Mouse (Mus musculus) kidney, embryonic 14.5 days (tissue): ENCODE measurements around the gene Wdr19. TPM values are rescaled to one million over a fixed set of nuclear protein-coding genes. Genes with fewer than 3 reads are reported as not detected.

Experiments used
- ATAC-seq: fragments of 200-750 bp; cut with Nextera tagmentation; 2 replicates; pipeline ENCODE4 v1.8.0; 2017; ENCODE audit warnings: moderate number of reproducible peaks, mild to moderate bottlenecking, moderate TSS enrichment, moderate library complexity; ENCODE audit not compliant: low FRiP score, low TSS enrichment
- H3K27ac ChIP-seq: fragments of 300-500 bp; sonication (generic); 2 replicates; pipeline ENCODE4 v1.5.1; 2014; ENCODE audit warnings: low read depth, mild to moderate bottlenecking, low read length, moderate library complexity, mixed read lengths
- H3K27me3 ChIP-seq: fragments of 300-500 bp; sonication (generic); 2 replicates; pipeline ENCODE4 v1.6.1; 2014; ENCODE audit warnings: mild to moderate bottlenecking, low read length; ENCODE audit not compliant: control insufficient read depth, insufficient read depth
- H3K36me3 ChIP-seq: fragments of 300-500 bp; sonication (generic); 2 replicates; pipeline ENCODE4 v1.6.1; 2014; ENCODE audit warnings: low read length, mixed read lengths; ENCODE audit not compliant: control insufficient read depth, insufficient read depth
- H3K4me1 ChIP-seq: fragments of 300-500 bp; sonication (generic); 2 replicates; pipeline ENCODE4 v1.6.1; 2014; ENCODE audit warnings: low read length, mixed read lengths; ENCODE audit not compliant: control insufficient read depth, insufficient read depth
- H3K4me2 ChIP-seq: fragments of 300-500 bp; sonication (generic); replicated peaks from 2 replicates; pipeline ENCODE4 v1.6.1; 2014; ENCODE audit warnings: low read depth, mild to moderate bottlenecking, low read length
- H3K4me3 ChIP-seq: fragments of 300-500 bp; sonication (generic); 2 replicates; pipeline ENCODE4 v1.5.1; 2014; ENCODE audit warnings: mild to moderate bottlenecking, low read length
- H3K9ac ChIP-seq: fragments of 300-500 bp; sonication (generic); 2 replicates; pipeline ENCODE4 v1.6.1; 2014; ENCODE audit warnings: low read depth, mild to moderate bottlenecking, low read length, moderate library complexity
- H3K9me3 ChIP-seq: fragments of 300-500 bp; sonication (generic); 2 replicates; pipeline ENCODE4 v1.6.1; 2016; ENCODE audit warnings: low read length; ENCODE audit not compliant: control insufficient read depth
- WGBS: fragments of 180-500 bp; shearing (Covaris S2); extraction: QIAGEN DNeasy Blood & Tissue Kit; methylation state at CpG from one replicate; pipeline ENCODE4 v1.1.7; 2014; 5-methylcytosine and 5-hydroxymethylcytosine counted together
- polyA plus RNA-seq: library from polyadenylated mRNA; unstranded; fragments of >200 nt; fragmentation: Nextera tagmentation; extraction: Ambion mirVana; gene quantifications from 2 replicates; pipeline ENCODE4 v1.2.1, GENCODE M21; 2014

The Wdr19 gene
- 8.7 and 15.8 TPM in 2 replicates for polyA plus RNA-seq

- peak; percentile 100 for ATAC-seq
- Histone ChIP-seq H3K36me3 (no peaks in the 10 kb centered on the region), H3K4me1 (peaks cover 8% of the 10 kb centered on the region; the same call in 1 of the 2 replicates), H3K9ac (peak within 1 kb of the TSS; percentile 69), H3K4me2 (peak within 1 kb of the TSS; percentile 68), H3K4me3 (peak within 1 kb of the TSS; percentile 56), H3K27me3 (no peaks in the 10 kb centered on the region), H3K9me3 (no peaks in the 10 kb centered on the region), H3K27ac (peak within 1 kb of the TSS; percentile 51; the same call in 1 of the 2 replicates)
- under 1% methylated on average over 37 of the region's 37 CpGs for WGBS
Observed at GRCm38 (mm10) chr5:65199346-65200128, at the start of gene Wdr19. Gene Wdr19, plus strand, starts transcription at chr5:65199696.

GRCm38 (mm10) chr5:65149706-65150105 lies 49.8 kb upstream of the Wdr19 start:
- 90% methylated on average over 6 of the region's 6 CpGs for WGBS
- Histone ChIP-seq H3K27me3 (no peaks in the 10 kb centered on the region), H3K36me3 (peaks cover 32% of the 10 kb centered on the region; the same call in 1 of the 2 replicates), H3K27ac (no peak overlapping the region), H3K4me3 (no peak overlapping the region), H3K9ac (no peak overlapping the region), H3K4me2 (no peak overlapping the region), H3K9me3 (no peaks in the 10 kb centered on the region), H3K4me1 (no peaks in the 10 kb centered on the region)
- no peak for ATAC-seq

GRCm38 (mm10) chr5:65150376-65150955 lies 49.0 kb upstream of the Wdr19 start:
- ATAC-seq: no peak
- Histone ChIP-seq H3K9ac (no peak overlapping the region), H3K9me3 (no peaks in the 10 kb centered on the region), H3K4me3 (no peak overlapping the region), H3K36me3 (peaks cover 26% of the 10 kb centered on the region; the same call in 1 of the 2 replicates), H3K27ac (no peak overlapping the region), H3K4me1 (no peaks in the 10 kb centered on the region), H3K4me2 (no peak overlapping the region), H3K27me3 (no peaks in the 10 kb centered on the region)
- 87% methylated on average over 8 of the region's 8 CpGs for WGBS

- H3K27ac ChIP-seq: no peak overlapping the region
- H3K27me3 ChIP-seq: no peaks in the 10 kb centered on the region
- H3K9ac ChIP-seq: no peak overlapping the region
- H3K36me3 ChIP-seq: peaks cover 24% of the 10 kb centered on the region; the same call in 1 of the 2 replicates
- 90% methylated on average over 3 of the region's 3 CpGs for WGBS
- H3K4me3 ChIP-seq: no peak overlapping the region
- ATAC-seq: no peak
- no peaks in the 10 kb centered on the region for H3K4me1 ChIP-seq
- no peaks in the 10 kb centered on the region for H3K9me3 ChIP-seq
- H3K4me2 ChIP-seq: no peak overlapping the region
Observed at GRCm38 (mm10) chr5:65151276-65151675, 48.2 kb upstream of the Wdr19 start.

- peaks cover 24% of the 10 kb centered on the region; the same call in 1 of the 2 replicates for H3K36me3 ChIP-seq
- no peaks in the 10 kb centered on the region for H3K9me3 ChIP-seq
- no peak for ATAC-seq
- no peak overlapping the region for H3K27ac ChIP-seq
- H3K4me3 ChIP-seq: no peak overlapping the region
- H3K27me3 ChIP-seq: no peaks in the 10 kb centered on the region
- WGBS: 86% methylated on average over 5 of the region's 5 CpGs
- no peak overlapping the region for H3K4me2 ChIP-seq
- H3K4me1 ChIP-seq: no peaks in the 10 kb centered on the region
- no peak overlapping the region for H3K9ac ChIP-seq
Observed at GRCm38 (mm10) chr5:65151767-65152166, 47.7 kb upstream of the Wdr19 start.

GRCm38 (mm10) chr5:65154287-65154686 lies 45.2 kb upstream of the Wdr19 start:
- H3K4me3 ChIP-seq: no peak overlapping the region
- no peak overlapping the region for H3K9ac ChIP-seq
- H3K27ac ChIP-seq: no peak overlapping the region
- no peak overlapping the region for H3K4me2 ChIP-seq
- no peaks in the 10 kb centered on the region; the same call in 1 of the 2 replicates for H3K4me1 ChIP-seq
- no peaks in the 10 kb centered on the region for H3K9me3 ChIP-seq
- no peak for ATAC-seq
- 85% methylated on average over 6 of the region's 6 CpGs for WGBS
- no peaks in the 10 kb centered on the region for H3K27me3 ChIP-seq
- H3K36me3 ChIP-seq: peaks cover 17% of the 10 kb centered on the region; the same call in 1 of the 2 replicates

- no peak for ATAC-seq
- no peaks in the 10 kb centered on the region; the same call in 1 of the 2 replicates for H3K4me1 ChIP-seq
- no peaks in the 10 kb centered on the region for H3K9me3 ChIP-seq
- H3K4me3 ChIP-seq: no peak overlapping the region
- no peaks in the 10 kb centered on the region for H3K27me3 ChIP-seq
- no peak overlapping the region for H3K27ac ChIP-seq
- peaks cover 10% of the 10 kb centered on the region; the same call in 1 of the 2 replicates for H3K36me3 ChIP-seq
- H3K4me2 ChIP-seq: no peak overlapping the region
- H3K9ac ChIP-seq: no peak overlapping the region
- 80% methylated on average over 2 of the region's 2 CpGs for WGBS
Observed at GRCm38 (mm10) chr5:65156853-65157252, 42.6 kb upstream of the Wdr19 start.

- WGBS: 44% methylated on average over 22 of the region's 22 CpGs
Observed at GRCm38 (mm10) chr5:65157412-65158381, 41.8 kb upstream of the Wdr19 start.

More at GRCm38 (mm10) chr5:65157412-65158381, 41.8 kb upstream of the Wdr19 start:
- Histone ChIP-seq H3K27me3 (no peaks in the 10 kb centered on the region), H3K4me3 (no peak overlapping the region), H3K36me3 (peaks cover 8% of the 10 kb centered on the region; the same call in 1 of the 2 replicates), H3K4me1 (peaks cover 4% of the 10 kb centered on the region; the same call in 1 of the 2 replicates), H3K4me2 (no peak overlapping the region), H3K9ac (no peak overlapping the region), H3K9me3 (no peaks in the 10 kb centered on the region), H3K27ac (peak overlapping the region; percentile 80; the same call in 1 of the 2 replicates)
- peak; percentile 81 for ATAC-seq
